Mouse (Mus musculus): ENCODE data around the gene Atg2b. TPM values are rescaled to one million over a fixed set of nuclear protein-coding genes. Genes with fewer than 3 reads are reported as not detected.

Gene Atg2b
- total RNA-seq, 2 experiments from 2014 or later = 18.9 to 19.1 TPM

- no peak for TF ChIP-seq CTCF (IDR thresholded peaks at IDR 0.05)
- H3K4me3 ChIP-seq = no peak overlapping the region
- intact Hi-C loops (cut with DNase I) = no loop called here
- no peak for DNase-seq
- H3K27ac ChIP-seq = no peak overlapping the region
Observed at GRCm38 (mm10) chr12:105605212-105605611, 79.8 kb downstream of the Atg2b start.

DNA sequence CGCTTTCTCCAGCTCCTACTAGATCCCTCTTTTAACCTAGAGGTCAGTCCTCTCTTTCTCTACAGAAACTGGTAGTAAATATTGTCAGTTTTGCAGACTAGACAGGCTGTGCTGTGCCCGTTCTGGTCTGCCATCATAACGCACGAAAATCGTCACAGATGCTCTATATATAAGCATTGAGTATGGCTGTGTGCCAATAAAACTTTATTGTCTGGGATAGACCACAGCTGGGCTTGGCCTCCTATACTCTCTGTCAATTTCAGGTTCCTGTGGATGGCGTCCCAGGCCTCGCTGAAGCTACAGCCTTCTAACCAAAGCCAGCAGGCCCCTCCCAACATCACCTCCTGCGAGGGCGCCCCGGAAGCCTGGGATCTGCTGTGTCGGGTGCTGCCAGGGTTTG is 81.1 kb downstream of the Atg2b start:
- TF ChIP-seq CTCF (IDR thresholded peaks at IDR 0.05) = no peak
- DNase-seq = no peak
- Histone ChIP-seq H3K27ac (no peak overlapping the region), H3K4me3 (no peak overlapping the region)
- intact Hi-C loops (cut with DNase I) = no loop called here

DNA sequence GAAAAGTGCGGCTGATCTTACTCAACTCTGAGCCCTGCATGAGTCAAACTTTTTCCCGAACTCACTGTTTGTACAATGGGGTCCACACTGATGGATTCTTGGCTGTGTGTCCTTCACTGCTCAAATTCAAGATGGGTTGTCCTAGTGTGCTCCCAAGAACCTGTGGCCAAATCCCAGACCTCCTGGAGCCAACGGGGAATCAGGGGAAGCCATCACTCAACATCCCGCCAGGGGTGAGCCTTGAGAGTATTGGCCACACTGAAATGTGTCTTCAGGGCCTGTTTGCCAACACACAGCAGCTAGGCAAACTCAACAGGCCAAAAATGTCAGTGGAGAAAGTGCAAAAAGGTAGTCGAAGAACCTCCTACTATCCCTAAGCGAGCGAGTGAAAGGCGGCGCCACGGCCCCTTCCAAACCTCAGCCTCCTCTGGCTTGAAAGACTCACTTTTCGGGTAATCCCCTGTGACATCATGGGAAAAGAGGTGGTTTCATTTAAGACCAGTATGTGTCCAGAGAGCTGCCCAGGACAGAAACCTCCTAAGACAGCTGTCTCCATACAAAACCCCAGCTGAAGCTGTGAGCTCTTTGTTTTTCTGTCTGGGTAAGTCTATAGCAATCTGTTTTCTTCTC is 82.3 kb downstream of the Atg2b start, which contains the start of gene Bdkrb1:
TSS of gene Bdkrb1 (plus strand) at position 505 of the 630 bp plus-strand sequence.
- DNase-seq = no peak
- intact Hi-C loops (cut with DNase I) = no loop called here
- Histone ChIP-seq H3K27ac (0 out of 2 replicates have a peak within 1 kb of the TSS, but pooled peaks have one; percentile 16), H3K4me3 (no peak within 1 kb of the TSS)
- TF ChIP-seq CTCF (IDR thresholded peaks at IDR 0.05) = no peak

DNA sequence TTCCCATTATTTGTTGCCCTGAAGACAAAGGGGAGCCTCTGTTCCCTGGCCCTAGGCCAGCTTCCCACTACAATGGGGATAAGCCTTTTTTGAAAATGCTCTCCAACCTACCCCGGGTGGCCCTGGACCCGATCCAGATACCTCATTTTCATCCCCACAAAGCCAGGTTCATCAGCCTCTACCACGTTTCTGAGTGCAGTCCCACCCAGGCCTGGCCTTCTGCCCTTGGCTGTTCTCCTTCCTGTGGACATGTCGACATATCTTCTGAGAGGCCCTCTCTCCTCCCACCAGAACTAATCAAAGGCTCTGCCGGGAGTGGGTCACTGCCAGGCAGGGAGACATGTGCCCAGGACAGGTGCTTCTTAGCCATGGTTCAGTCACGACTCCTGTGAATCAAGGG is 83.4 kb downstream of the Atg2b start:
- no peak overlapping the region for H3K4me3 ChIP-seq
- intact Hi-C loops (cut with DNase I) = no loop called here
- H3K27ac ChIP-seq = no peak overlapping the region
- DNase-seq = peak; percentile 38
- TF ChIP-seq CTCF (IDR thresholded peaks at IDR 0.05) = no peak

GRCm38 (mm10) chr12:105599098-105599497 is 85.9 kb downstream of the Atg2b start:
- no peak for DNase-seq
- Histone ChIP-seq H3K4me3 (no peak overlapping the region), H3K27ac (no peak overlapping the region)
- intact Hi-C loops (cut with DNase I) = no loop called here
- TF ChIP-seq CTCF (IDR thresholded peaks at IDR 0.05) = no peak

- no peak for DNase-seq
- intact Hi-C loops (cut with DNase I) = no loop called here
- Histone ChIP-seq H3K27ac (no peak overlapping the region), H3K4me3 (no peak overlapping the region)
- TF ChIP-seq CTCF (IDR thresholded peaks at IDR 0.05) = no peak
Observed at GRCm38 (mm10) chr12:105598503-105598902, 86.5 kb downstream of the Atg2b start.

GRCm38 (mm10) chr12:105597135-105597534 is 87.9 kb downstream of the Atg2b start:
- no peak overlapping the region for H3K27ac ChIP-seq
- no peak overlapping the region for H3K4me3 ChIP-seq
- intact Hi-C loops (cut with DNase I) = no loop called here
- DNase-seq = no peak
- TF ChIP-seq CTCF (IDR thresholded peaks at IDR 0.05) = no peak

DNA sequence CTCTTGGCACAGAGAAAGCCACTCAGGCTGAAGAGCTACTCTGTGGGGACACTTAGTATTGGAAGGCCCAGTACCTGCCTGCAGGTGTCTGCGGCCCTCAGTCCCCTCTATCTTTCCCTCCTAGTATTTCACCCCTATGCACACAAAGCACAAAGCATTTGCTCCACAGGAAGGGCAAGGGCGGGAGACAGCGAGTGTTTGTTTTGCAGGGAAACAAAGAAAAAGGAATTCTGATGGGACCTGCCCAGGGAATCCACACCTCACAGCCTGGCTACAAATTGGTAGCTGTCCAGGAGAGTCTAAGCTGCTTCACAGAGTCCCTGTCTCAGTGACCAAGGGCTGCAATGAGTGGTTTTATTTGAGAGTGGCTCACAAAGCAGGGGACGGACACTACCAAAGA is 91.5 kb downstream of the Atg2b start:
- TF ChIP-seq CTCF (IDR thresholded peaks at IDR 0.05) = no peak
- intact Hi-C loops (cut with DNase I) = no loop called here
- H3K27ac ChIP-seq = no peak overlapping the region
- no peak overlapping the region for H3K4me3 ChIP-seq
- no peak for DNase-seq

GRCm38 (mm10) chr12:105592361-105592761 is 92.7 kb downstream of the Atg2b start:
- Histone ChIP-seq H3K27ac (no peak overlapping the region), H3K4me3 (no peak overlapping the region)
- intact Hi-C loops (cut with DNase I) = no loop called here
- no peak for TF ChIP-seq CTCF (IDR thresholded peaks at IDR 0.05)
- peak; percentile 12 for DNase-seq

GRCm38 (mm10) chr12:105590786-105591185 is 94.2 kb downstream of the Atg2b start:
- no peak for TF ChIP-seq CTCF (IDR thresholded peaks at IDR 0.05)
- intact Hi-C loops (cut with DNase I) = no loop called here
- Histone ChIP-seq H3K4me3 (no peak overlapping the region), H3K27ac (no peak overlapping the region)
- peak; percentile 47 for DNase-seq

GRCm38 (mm10) chr12:105587526-105587925 is 97.5 kb downstream of the Atg2b start:
- no peak overlapping the region for H3K4me3 ChIP-seq
- H3K27ac ChIP-seq = no peak overlapping the region
- TF ChIP-seq CTCF (IDR thresholded peaks at IDR 0.05) = no peak
- intact Hi-C loops (cut with DNase I) = no loop called here
- DNase-seq = peak; percentile 3

- intact Hi-C loops (cut with DNase I) = loop anchor here (1.0 kb wide), 1 partner anchor 87 kb away; no protein-coding TSS in a partner anchor
- peak; percentile 99; the same call in 1 of the 2 replicates for TF ChIP-seq CTCF (IDR thresholded peaks at IDR 0.05)
- Histone ChIP-seq H3K27ac (no peak overlapping the region), H3K4me3 (no peak overlapping the region)
- peak; percentile 84 for DNase-seq
Observed at GRCm38 (mm10) chr12:105584851-105585250, 100.2 kb downstream of the Atg2b start.

GRCm38 (mm10) chr12:105583484-105583883 is 101.5 kb downstream of the Atg2b start:
- Histone ChIP-seq H3K4me3 (no peak overlapping the region), H3K27ac (no peak overlapping the region)
- peak; percentile 19 for DNase-seq
- intact Hi-C loops (cut with DNase I) = no loop called here
- TF ChIP-seq CTCF (IDR thresholded peaks at IDR 0.05) = no peak

- intact Hi-C loops (cut with DNase I) = no loop called here
- no peak for TF ChIP-seq CTCF (IDR thresholded peaks at IDR 0.05)
- DNase-seq = peak; percentile 5
- Histone ChIP-seq H3K4me3 (no peak overlapping the region), H3K27ac (no peak overlapping the region)
Observed at GRCm38 (mm10) chr12:105582486-105582885, 102.5 kb downstream of the Atg2b start.

Measured in gastrocnemius, adult 2 months (tissue).